18 mouse cellular contexts compared by ENCODE assay signal in the genomic region with DNA sequence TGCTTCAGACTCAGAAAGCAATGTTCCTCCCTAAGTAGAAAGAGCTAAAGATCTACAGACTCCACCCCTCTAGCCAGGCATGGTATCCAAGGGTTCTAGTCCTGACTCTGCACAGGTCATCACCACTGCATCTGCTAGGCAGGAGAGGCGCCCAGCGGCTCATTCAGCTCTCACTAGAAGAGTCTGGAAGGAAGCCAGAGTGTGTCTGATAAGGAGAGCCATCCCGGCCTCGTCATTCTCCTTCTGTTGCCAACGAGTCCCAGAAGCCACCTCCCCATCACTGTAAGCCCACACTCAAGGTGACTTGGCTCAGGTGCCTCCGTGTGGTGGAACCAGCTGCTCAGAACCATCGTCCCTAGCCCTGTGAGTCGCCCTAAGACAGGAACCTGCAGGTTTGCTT. TPM values are rescaled to one million over a fixed set of nuclear protein-coding genes. Genes with fewer than 3 reads are reported as not detected.
DNase-seq lines count a peak whose midpoint lies in the region; ATAC-seq lines count a peak whose summit lies in the region.
"Had no signal": no experiment of that assay in that cellular context is flagged by ENCODE, and none has a peak within 500 bp of the region (broad histone marks: within the 10 kb centered on the region; RNA-seq: fewer than 3 reads in every experiment).

No protein-coding gene starts in this region.

- H3K36me3 ChIP-seq in hindbrain, embryonic 16.5 days (ENCODE audit: control insufficient read depth, insufficient read depth, low read length): peaks cover 15% of the 10 kb centered on the region
- H3K36me3 ChIP-seq in hindbrain, embryonic 13.5 days: peaks cover 29% of the 10 kb centered on the region
- peaks cover 26% of the 10 kb centered on the region for H3K36me3 ChIP-seq in neural tube, embryonic 12.5 days
- peaks cover 18% of the 10 kb centered on the region for H3K36me3 ChIP-seq in liver, embryonic 13.5 days

- no peaks in the 10 kb centered on the region for H3K9me3 ChIP-seq in hindbrain, embryonic 16.5 days (ENCODE audit: control insufficient read depth, low read length)
- no peaks in the 10 kb centered on the region for H3K9me3 ChIP-seq in hindbrain, embryonic 13.5 days
- H3K9me3 ChIP-seq in neural tube, embryonic 12.5 days: no peaks in the 10 kb centered on the region
- no peaks in the 10 kb centered on the region for H3K9me3 ChIP-seq in liver, embryonic 13.5 days (replicated peaks)
- H3K9me3 ChIP-seq: G1E; limb, embryonic 10.5 days; midbrain, embryonic 15.5 days; stomach, embryonic 15.5 days had no signal

- no peak overlapping the region for H3K4me3 ChIP-seq in hindbrain, embryonic 16.5 days (ENCODE audit: low read length)
- H3K4me3 ChIP-seq in hindbrain, embryonic 13.5 days: no peak overlapping the region
- H3K4me3 ChIP-seq in neural tube, embryonic 12.5 days: no peak overlapping the region
- H3K4me3 ChIP-seq in liver, embryonic 13.5 days (replicated peaks): no peak overlapping the region
- H3K4me3 ChIP-seq: layer of hippocampus, adult 2 months; limb, embryonic 10.5 days; midbrain, embryonic 15.5 days; stomach, embryonic 15.5 days had no signal

- peak; percentile 27; the same call in 1 of the 2 replicates for ATAC-seq in hindbrain, embryonic 16.5 days
- no peak for ATAC-seq in hindbrain, embryonic 13.5 days (ENCODE audit: low FRiP score)
- ATAC-seq in neural tube, embryonic 12.5 days (ENCODE audit: low FRiP score, low read depth): 0 out of 2 replicates have a peak, but pooled peaks have one; percentile 44
- peak; percentile 40; the same call in 1 of the 2 replicates for ATAC-seq in liver, embryonic 13.5 days (ENCODE audit: low read depth)

- H3K4me2 ChIP-seq in hindbrain, embryonic 16.5 days (ENCODE audit: low read length): no peak overlapping the region
- H3K4me2 ChIP-seq in hindbrain, embryonic 13.5 days: no peak overlapping the region
- H3K4me2 ChIP-seq in neural tube, embryonic 12.5 days (replicated peaks): no peak overlapping the region
- no peak overlapping the region for H3K4me2 ChIP-seq in liver, embryonic 13.5 days
- H3K4me2 ChIP-seq: midbrain, embryonic 15.5 days; stomach, embryonic 15.5 days had no signal

- no peaks in the 10 kb centered on the region for H3K4me1 ChIP-seq in hindbrain, embryonic 16.5 days (ENCODE audit: control insufficient read depth, insufficient read depth, low read depth, low read length)
- no peaks in the 10 kb centered on the region for H3K4me1 ChIP-seq in hindbrain, embryonic 13.5 days (replicated peaks)
- H3K4me1 ChIP-seq in neural tube, embryonic 12.5 days: no peaks in the 10 kb centered on the region
- peaks cover 13% of the 10 kb centered on the region for H3K4me1 ChIP-seq in liver, embryonic 13.5 days (replicated peaks)
- H3K4me1 ChIP-seq: stomach, embryonic 15.5 days had no signal

- no peak overlapping the region for H3K9ac ChIP-seq in hindbrain, embryonic 16.5 days (ENCODE audit: low read depth, low read length)
- no peak overlapping the region for H3K9ac ChIP-seq in hindbrain, embryonic 13.5 days
- H3K9ac ChIP-seq in neural tube, embryonic 12.5 days: no peak overlapping the region
- no peak overlapping the region for H3K9ac ChIP-seq in liver, embryonic 13.5 days
- H3K9ac ChIP-seq: midbrain, embryonic 15.5 days; stomach, embryonic 15.5 days had no signal

- no peaks in the 10 kb centered on the region for H3K27me3 ChIP-seq in hindbrain, embryonic 16.5 days (replicated peaks; ENCODE audit: control insufficient read depth, insufficient read depth, low read length)
- H3K27me3 ChIP-seq in hindbrain, embryonic 13.5 days: no peaks in the 10 kb centered on the region
- H3K27me3 ChIP-seq in neural tube, embryonic 12.5 days (replicated peaks): no peaks in the 10 kb centered on the region
- H3K27me3 ChIP-seq in liver, embryonic 13.5 days: peaks cover 8% of the 10 kb centered on the region; the same call in 1 of the 2 replicates
- H3K27me3 ChIP-seq: midbrain, embryonic 15.5 days; stomach, embryonic 15.5 days had no signal

- no peak for DNase-seq in neural tube, embryonic 10.5 days (ENCODE audit: extremely low spot score, low spot score)
- DNase-seq in liver, embryonic 13.5 days: no peak
- DNase-seq in thymus, postnatal 4 days: no peak
- no peak for DNase-seq in thymus, adult 18-20 months
- DNase-seq: adrenal gland, postnatal 25 days; cerebellum, adult 2 months; gastrocnemius, postnatal 10 days; lung, adult 18-20 months; lung, postnatal 4 days had no signal

- 80% methylated on average over 8 of the region's 8 CpGs for WGBS in hindbrain, embryonic 16.5 days
- WGBS in hindbrain, embryonic 13.5 days: 72% methylated on average over 8 of the region's 8 CpGs
- WGBS in neural tube, embryonic 12.5 days: 81% methylated on average over 8 of the region's 8 CpGs
- 29% methylated on average over 8 of the region's 8 CpGs for WGBS in liver, embryonic 13.5 days (ENCODE audit: insufficient replicate concordance)

- H3K27ac ChIP-seq in hindbrain, embryonic 16.5 days (ENCODE audit: low read depth, low read length): no peak overlapping the region
- H3K27ac ChIP-seq in hindbrain, embryonic 13.5 days: no peak overlapping the region
- no peak overlapping the region for H3K27ac ChIP-seq in neural tube, embryonic 12.5 days
- H3K27ac ChIP-seq in liver, embryonic 13.5 days: no peak overlapping the region
- H3K27ac ChIP-seq: kidney, postnatal 0 days; layer of hippocampus, adult 2 months; limb, embryonic 10.5 days; midbrain, embryonic 15.5 days; stomach, embryonic 15.5 days had no signal

RNA-seq across cellular contexts. Expression of gene Rsph9, which starts 11.2 kb away (rescaled TPM):
- polyA plus RNA-seq in hindbrain, embryonic 16.5 days (2015; fragmentation: Nextera tagmentation; extraction: Ambion mirVana): 54.8 and 62.7 TPM in 2 replicates
- polyA plus RNA-seq in hindbrain, embryonic 13.5 days (2015; fragmentation: Nextera tagmentation; extraction: Ambion mirVana): 31.6 and 33.8 TPM in 2 replicates
- polyA plus RNA-seq in neural tube, embryonic 12.5 days (2016; fragmentation: Nextera tagmentation; extraction: Ambion mirVana): 12.4 and 12.6 TPM in 2 replicates
- 0.72 and 0.96 TPM in 2 replicates for polyA plus RNA-seq in liver, embryonic 13.5 days (2015; fragmentation: Nextera tagmentation; extraction: Ambion mirVana)
- polyA plus RNA-seq: G1E had no signal

RNA-seq across cellular contexts. Expression of gene Mad2l1bp, which starts 20.5 kb away (rescaled TPM):
- 22.1 and 23.0 TPM in 2 replicates for polyA plus RNA-seq in hindbrain, embryonic 16.5 days (2015; fragmentation: Nextera tagmentation; extraction: Ambion mirVana)
- 27.5 and 28.4 TPM in 2 replicates for polyA plus RNA-seq in hindbrain, embryonic 13.5 days (2015; fragmentation: Nextera tagmentation; extraction: Ambion mirVana)
- polyA plus RNA-seq in neural tube, embryonic 12.5 days (2016; fragmentation: Nextera tagmentation; extraction: Ambion mirVana): 31.5 and 33.6 TPM in 2 replicates
- 44.4 and 46.9 TPM in 2 replicates for polyA plus RNA-seq in liver, embryonic 13.5 days (2015; fragmentation: Nextera tagmentation; extraction: Ambion mirVana)

RNA-seq across cellular contexts. Expression of gene Mrps18a, which starts 22.1 kb away (rescaled TPM):
- polyA plus RNA-seq in hindbrain, embryonic 16.5 days (2015; fragmentation: Nextera tagmentation; extraction: Ambion mirVana): 152 and 163 TPM in 2 replicates
- polyA plus RNA-seq in hindbrain, embryonic 13.5 days (2015; fragmentation: Nextera tagmentation; extraction: Ambion mirVana): 147 and 149 TPM in 2 replicates
- polyA plus RNA-seq in neural tube, embryonic 12.5 days (2016; fragmentation: Nextera tagmentation; extraction: Ambion mirVana): 125 and 132 TPM in 2 replicates
- polyA plus RNA-seq in liver, embryonic 13.5 days (2015; fragmentation: Nextera tagmentation; extraction: Ambion mirVana): 92.4 and 99.6 TPM in 2 replicates

RNA-seq across cellular contexts. Expression of gene Gtpbp2, which starts 28.0 kb away (rescaled TPM):
- polyA plus RNA-seq in hindbrain, embryonic 16.5 days (2015; fragmentation: Nextera tagmentation; extraction: Ambion mirVana): 39.6 and 41.0 TPM in 2 replicates
- 44.9 and 47.2 TPM in 2 replicates for polyA plus RNA-seq in hindbrain, embryonic 13.5 days (2015; fragmentation: Nextera tagmentation; extraction: Ambion mirVana)
- polyA plus RNA-seq in neural tube, embryonic 12.5 days (2016; fragmentation: Nextera tagmentation; extraction: Ambion mirVana): 46.9 and 47.6 TPM in 2 replicates
- polyA plus RNA-seq in liver, embryonic 13.5 days (2015; fragmentation: Nextera tagmentation; extraction: Ambion mirVana): 25.7 and 27.0 TPM in 2 replicates
